Mouse (Mus musculus) right cerebral cortex, postnatal 10 days (tissue): ENCODE results near the gene Rb1.

Source experiments
- DNase-seq, 2 experiments: peaks; one replicate each; pipeline ENCODE4 v3.0.0; 2021; ENCODE audit warnings: low spot score in 2 of 2

The Rb1 gene

DNA sequence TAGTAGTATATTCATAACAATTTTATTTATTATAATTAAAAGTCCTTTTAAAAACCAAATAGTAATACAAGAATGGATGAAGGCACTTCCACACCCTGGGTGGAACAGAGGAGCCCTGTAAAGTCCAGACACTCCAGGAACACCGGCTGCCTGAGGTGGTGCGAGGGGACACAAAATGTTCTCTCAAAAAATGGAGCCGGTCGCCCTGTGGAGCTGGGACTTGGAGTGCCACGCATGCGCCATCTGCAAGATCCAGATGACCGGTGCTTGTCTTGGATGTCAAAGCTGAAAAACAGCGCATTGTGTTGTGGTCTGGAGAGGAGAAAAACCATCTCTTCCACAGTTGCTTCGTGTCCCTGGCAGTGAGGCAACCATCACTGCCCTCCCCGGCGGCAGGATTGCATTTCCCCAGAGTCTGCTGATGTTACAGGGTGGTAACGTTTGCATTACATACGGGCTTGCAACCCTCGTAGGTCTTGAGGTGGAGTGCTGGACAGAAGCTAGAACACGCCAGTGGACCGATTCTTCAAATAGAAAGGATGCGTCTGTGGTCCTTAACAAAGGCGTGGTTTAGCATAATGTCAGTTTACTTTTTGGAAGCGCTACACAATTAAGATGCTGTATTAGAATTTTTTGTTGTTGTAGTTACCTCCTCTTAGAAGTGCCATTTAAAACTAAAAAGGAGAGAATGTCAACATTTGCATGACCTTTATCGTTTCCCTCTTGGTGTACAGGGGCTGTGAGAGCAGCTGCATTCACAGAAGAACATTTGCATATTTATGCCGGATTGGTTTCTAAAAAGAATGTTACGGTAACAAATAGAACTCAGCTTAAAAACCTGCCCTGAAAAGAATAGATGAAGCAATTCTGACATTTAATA lies 9.5 kb upstream of the Rb1 start:
- no peak for DNase-seq

DNA sequence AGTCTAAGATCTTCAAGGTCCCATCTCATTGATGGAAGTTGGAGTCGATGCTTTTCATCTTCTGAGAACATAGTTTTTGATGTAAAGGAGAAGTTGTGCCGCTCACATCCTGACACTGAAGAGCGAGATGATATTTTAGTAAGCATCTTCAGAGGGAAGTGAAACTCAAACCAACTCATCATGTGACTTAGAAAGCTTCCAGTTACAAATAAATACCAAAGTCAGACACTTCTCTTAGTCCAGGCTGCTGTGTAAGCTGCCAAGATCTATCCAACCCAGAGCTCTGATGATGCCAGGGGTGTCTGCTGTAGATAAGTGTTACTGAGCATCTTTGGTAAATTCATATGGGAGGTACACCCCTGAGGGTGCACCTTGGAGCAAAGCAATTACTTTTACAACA lies 8.3 kb upstream of the Rb1 start:
- no peak for DNase-seq

DNA sequence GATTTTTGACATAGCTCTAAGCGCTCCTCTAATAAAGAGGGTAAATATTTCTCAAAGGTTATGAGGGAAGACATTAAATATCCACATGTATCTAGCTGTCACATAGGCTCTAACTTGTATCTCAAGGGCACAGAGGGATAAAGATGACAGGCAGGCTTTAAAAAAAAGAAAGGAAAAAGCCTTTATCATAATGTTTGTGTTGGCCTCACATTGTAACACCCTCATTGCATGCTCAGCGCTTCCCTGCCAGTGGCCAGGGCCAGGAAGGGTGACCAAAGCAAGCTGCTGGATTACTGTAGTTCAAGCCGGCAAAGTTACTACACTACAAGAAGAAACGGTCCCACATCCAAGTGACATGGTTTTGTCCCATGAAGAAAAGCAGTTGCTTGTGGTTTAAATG lies 5.8 kb upstream of the Rb1 start:
- DNase-seq = no peak

DNA sequence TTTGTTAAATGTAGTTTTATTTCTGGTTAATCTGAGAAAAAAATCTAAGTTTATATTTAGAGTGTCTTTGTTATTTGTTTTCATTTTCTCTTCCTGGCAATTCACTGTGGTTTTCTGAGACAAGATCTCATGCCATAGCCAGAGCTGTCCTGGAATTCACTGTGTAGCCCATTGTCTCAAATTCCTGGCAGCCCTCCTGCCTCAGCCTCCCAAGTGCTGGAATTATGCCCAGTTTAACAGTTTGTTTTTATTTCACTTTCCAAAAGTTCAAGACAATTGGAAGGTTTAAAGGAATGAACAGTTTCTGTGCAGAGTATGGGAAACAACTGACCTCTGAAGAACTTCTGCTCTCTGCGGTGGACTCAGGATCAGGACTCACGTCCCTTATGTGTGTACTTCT lies 4.2 kb upstream of the Rb1 start:
- no peak for DNase-seq

DNA sequence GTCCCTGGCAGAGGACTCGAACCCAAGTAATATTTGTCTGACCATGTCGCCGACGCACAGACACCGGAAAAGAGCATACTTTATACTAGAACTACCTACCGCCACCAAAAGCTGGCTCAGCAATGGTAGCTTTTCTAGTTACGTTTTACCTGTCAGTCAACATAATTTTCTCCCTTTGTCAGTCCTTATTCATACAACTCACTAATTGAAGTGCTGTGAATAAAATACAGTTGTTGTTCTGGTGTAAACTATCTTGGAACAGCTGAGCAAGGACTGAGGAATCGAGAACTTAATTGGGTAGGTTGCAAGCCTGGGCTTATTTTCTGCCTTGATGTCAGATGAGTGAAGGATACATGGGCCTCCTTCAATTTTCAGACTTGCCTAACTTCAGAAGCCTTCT lies 889 bp upstream of the Rb1 start:
- DNase-seq = peak in 1 of 2 experiments; percentile 21

DNA sequence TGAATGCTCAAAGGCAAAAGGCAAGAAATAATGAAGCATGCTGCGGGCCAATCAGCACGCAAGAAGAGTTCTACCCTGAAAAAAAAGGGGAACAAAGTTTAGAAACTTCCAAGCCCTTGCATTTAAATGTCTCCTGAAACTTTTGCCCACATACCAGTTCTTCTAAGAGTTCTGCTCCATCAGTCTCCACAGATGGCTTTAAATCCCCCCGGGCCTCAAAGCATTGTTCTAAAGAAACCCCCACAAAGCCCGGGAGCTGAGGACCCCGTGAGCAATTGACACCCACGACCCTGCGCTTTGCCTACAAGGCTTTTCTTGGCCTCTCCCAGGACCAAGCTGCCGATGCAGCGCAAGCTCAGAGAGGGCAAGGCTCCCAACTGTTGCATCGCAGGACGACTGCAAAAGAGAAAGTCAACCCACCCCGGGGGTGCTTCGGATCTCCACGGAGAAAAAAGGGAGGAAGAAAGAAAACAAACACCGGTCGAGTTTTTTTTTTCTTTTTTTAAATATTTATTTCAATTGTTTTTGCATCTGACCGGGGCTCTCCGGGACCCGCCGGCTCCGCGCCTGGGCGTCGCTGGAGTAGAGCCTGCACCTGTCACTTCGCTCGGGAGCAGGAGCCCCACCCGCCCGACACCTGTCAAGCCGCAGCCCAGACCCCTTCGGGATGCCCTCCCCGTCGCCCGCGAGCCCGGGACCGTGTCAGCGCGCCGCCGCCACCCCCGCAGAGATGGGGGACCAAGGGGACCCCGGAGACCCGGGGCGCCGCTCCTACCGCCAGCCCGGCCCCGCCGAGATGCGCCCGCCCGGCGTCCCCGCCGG lies 777 bp downstream of the Rb1 start:
- DNase-seq = peak; percentile 52

DNA sequence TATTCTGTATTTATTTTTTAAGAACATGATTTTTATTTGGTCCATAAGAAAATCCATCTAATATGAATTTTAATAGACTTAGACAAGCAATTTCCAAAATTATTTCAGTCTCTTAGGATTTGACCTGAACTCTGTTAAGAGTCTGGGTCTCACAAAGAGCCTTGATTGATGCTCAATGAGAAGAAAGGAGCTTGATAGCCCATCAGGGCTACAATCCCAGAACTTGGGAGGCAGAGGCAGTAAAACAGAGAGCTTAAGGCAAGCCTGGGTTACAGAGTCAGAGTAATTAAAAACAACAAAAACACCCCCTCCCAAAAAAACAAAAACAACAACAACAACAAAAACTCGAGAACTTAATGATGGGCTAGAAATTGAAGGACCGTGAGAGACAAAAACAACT lies 1.7 kb downstream of the Rb1 start:
- no peak for DNase-seq

DNA sequence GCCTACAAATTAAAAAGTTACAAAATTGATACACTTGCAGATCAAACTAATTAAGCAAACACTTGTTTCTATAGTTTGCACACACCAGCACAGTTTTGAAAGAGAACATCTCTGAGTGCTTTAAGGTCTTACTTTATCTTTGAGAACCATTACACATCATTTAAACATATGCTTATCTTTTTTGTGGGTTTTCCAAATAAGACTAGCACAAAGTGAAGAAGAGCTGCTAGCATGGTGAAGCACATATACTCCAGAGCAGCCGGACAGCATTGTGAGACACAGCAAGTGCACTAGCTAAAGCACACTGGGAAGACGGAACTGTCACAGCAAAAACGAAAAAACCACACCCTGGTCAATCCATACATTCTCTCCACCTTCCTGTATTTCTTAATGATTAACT lies 3.5 kb downstream of the Rb1 start:
- no peak for DNase-seq

DNA sequence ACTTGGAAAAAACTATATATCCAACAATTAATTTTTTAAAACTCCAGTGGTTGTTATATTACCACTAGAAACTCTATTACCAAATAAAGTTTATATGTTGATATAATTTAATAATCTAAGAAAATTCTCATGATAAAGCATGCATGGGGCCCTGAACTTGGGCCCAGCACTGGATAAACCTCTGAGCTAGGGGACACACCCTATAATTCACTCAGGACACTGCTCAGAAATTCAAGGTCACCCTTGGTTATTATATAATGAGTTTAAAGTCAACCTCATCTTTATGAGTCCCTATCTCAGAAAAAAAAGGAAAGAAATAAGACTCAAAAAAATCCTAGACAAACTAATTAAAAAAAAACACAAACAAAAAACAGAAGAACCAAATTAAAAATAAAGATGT lies 8.7 kb downstream of the Rb1 start:
- no peak for DNase-seq

DNA sequence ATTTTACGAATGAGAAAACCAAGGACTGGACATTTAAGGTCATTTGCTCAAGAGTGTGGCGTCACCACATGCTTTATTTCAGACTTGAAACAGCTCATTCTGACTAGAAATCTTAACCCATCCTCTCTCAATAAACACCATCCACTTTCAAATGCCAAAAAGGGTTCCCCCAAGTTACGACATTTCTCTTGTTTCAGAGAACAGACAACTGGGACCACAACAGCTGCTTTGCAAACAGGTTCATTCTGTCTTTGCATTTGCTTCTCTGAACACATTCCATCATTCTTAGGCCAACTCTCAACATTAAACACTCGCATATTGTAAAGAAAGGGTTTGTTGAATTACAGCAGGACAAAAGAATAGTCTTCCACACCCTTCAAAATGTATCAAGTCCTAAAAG lies 11.8 kb downstream of the Rb1 start:
- DNase-seq = no peak

DNA sequence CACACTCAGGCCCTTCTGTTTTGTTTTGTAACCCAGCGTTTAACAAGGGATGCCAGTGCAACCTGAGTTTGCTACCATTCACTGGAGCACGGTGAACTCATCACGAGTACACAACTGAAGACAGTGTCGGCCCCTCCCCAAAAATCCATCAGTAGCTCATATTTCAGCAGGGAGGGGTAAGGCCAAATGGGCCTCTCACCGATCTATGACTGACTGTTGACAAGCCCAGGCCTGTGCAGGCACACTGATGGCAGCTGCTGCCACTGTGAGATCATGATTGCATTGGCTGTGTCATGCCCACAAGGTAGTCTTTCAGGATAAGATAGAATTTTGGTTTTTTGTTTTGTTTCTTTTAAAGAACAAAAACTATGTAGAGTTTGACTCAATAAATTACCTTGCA lies 12.2 kb downstream of the Rb1 start:
- DNase-seq = no peak

DNA sequence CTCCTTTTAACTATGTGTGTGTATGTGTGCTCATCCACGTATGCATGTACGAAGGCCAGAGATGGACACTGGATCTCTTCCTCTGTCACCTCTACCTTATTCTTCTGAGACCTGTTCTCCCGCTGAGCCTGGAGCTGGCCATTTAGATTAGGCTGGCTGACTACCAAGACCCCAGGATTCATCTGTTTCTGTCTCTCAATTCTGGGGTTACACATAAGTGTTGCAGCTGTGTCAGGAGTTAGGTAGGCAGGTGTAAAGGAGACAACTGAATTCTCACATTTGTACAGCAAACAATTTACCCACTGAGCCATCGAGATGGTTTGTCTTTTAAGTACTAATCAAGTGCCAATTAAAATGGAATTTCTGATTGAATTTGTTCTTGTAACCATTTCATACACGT lies 12.7 kb downstream of the Rb1 start:
- no peak for DNase-seq

DNA sequence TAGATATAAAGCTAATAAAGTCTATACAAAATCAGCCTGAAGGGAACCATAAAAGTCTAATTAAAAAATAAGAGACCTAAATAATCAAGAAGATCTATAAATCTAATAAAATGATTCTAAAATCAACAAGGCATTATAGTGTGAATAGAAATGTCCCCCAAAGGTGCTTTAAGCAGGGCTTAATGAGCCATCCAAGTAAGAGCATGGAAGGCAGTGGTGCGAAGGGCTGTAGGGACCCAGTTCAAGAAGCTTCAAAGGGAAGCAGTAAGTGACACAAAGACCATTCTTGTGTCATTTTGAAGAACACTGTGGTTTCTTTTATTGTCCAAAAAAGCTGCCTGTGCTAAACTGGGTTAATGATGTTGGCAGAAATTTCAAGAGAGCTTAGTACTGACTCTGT lies 18.1 kb downstream of the Rb1 start:
- no peak for DNase-seq

DNA sequence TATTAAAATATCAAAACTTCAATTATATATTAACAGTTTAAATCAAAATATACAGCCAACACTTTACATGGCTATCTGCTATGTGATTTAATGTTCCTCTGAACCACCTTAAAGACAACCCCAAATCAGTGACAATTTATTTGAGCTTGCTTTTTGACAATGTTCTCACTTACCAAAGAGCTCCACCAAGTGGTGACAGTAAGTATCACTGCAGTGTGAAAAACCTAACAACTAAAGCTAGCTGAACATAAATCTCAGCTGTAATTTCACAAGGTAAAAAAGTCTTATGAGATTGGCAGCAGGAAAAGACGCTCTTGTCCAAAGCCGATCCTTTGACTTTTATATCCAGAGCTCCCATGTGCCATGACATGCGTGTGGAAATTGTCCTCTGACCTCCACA lies 22.4 kb downstream of the Rb1 start:
- DNase-seq = peak; percentile 65 to 72

DNA sequence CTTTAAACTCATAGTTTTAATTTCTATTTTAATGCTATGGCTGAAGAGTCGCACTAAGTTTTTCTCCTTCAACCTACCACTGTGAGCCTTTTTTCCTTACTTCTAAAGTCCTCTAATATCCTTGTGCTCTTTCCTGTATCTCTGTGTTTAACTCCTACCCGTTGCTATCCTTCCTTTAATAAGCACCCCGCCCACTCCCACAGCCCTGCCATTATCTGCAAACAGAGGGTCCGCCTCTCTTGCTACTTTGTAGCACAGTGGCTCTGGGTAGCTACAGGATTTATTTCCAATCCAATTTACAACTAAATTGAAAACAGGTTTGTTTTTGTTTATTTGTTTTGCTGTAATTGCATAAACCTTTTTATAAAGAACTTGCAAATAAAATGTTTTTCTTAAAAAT lies 23.8 kb downstream of the Rb1 start:
- no peak for DNase-seq

DNA sequence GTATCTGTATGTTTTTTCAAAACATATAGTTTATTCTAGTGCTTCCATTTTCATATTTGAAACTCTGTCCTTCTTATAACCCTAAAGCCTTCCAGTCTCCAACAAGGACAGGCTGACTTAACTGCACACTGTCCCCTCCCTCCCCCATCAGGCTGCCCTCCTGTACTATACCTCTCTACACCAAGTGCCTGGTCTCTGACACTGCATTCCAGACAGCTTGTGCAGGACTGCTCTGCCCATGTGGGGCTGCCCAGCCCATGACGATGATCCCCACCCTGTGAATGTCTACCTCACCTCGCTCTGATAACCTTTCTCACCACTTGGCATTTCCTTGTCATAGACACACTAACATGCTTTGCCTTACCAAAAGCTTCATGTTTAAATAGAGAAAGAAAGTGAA lies 30.1 kb downstream of the Rb1 start:
- no peak for DNase-seq

DNA sequence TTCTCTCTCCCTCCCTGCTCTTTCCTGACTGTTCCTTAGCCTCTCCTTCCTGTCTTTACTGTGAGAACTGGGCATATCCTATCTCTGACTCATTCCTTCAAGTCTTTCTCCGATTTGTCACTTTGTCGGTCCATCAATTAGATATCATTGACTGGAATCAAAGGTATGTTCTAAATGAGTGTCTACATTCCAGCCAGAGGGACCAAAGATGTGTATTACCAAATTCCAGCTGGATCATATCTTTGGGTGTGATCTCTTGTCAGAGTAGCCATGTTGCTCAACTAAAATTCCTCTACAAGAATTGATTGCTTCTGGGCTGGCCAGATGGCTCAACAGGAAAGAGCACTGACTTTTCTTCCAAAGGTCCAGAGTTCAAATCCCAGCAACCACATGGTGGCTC lies 32.0 kb downstream of the Rb1 start:
- no peak for DNase-seq

DNA sequence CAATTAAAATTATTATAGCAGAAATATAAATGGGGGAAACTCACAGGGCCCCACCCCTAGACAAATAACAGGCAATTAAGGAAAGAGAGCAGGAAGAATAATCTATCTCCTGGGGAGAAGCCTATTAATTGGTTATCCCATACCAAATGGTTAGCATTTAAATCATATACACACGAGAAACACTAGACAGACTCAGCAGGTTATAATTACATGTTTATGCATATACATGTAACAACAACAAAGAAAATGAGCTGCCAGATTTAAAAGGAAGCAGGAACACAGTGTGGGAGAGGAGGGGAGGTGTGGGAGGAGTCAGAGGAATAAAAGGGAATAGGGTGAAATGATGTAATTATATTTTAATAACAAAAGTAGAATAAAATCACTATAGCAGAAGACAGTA lies 33.2 kb downstream of the Rb1 start:
- DNase-seq = no peak

DNA sequence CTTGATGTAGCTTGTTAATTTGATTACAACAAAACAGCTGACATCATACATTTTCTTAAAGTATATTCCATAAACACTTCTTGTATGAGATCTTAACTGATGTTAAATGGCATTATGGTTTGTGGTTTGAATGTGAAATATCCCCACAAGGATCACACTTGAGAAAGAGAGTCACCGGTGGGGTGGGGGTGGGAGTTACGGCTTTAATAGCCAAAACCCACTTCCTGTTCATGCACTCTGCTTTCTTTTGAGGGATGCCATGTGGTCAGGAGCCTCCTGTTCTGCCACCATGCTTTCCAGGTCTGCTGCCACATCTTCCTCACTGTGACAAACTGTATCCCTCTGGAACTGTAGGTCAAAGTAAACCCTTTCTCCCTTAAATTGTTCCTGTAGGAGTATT lies 35.7 kb downstream of the Rb1 start:
- no peak for DNase-seq

DNA sequence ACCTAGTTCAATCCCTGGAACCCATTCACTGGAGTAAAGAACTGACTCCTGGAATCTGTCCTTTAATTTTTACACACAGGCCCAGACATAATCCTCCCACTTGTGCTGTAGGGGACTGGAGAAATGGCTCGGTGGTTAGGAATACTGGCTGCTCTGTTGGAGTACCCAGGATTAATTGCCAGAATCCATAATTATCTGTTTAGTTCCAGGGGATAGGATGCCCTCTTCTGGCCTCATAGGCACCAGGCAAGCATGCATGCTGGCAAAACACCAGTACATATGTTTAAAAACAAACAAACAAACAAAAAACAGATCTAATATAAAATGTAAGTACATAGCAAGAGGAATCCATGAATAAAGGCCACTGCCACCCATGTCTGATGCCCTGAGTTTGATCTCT lies 44.6 kb downstream of the Rb1 start:
- DNase-seq = no peak

DNA sequence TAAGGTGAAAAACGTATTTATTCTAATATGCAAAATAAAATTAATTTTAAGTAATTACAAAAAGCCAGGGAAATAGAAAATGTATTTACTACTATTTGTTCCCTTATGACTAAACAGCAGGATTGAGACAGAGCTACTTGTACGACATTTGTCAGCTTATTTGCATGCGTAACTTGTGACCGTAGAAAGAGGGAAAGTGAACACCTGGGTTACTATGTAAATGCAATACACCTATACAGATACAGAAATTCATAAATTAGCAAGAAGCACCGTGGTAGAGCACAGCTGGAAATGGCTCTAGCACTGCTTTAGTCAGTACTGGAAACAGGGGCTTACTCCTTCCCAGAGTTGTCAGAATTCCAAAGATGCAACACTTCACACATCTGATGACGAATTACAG lies 46.5 kb downstream of the Rb1 start:
- DNase-seq = no peak

DNA sequence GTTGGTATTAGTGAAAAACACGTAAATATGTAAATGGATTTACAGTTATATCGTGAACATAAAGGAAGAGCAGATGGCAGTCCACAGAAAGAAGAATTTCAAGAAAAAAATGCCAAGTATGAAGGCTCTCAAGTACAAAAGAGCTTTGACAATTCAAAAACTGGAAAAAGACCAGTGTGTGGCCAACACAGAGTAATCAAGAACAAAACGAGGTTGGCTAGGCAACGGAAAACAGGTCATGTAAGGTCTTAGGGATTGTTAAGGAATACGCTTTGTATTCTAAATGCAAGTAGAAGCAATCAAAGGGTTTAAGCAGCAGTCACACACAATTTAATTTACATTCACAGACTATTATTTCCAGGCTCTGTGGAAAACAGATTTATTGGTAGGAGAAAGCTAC lies 53.8 kb downstream of the Rb1 start:
- no peak for DNase-seq

DNA sequence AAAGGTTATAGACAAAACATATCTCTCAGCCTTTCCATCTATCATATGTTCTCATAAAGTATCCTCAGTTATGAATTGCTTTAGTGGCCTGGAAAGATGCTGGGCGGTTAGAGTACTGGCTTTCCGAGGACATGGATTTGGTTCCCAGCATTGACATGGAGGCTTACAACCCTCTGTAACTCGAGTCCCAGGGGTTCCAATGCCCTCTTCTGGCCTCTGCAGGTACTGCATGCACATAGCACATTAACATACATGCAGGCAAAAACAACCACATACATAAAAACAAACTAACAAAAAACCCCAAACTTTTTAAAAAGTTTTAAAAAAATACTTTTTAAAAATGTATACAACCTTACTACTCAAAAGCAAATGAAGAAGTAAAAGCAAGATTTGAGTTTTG lies 59.5 kb downstream of the Rb1 start:
- DNase-seq = no peak
